Mouse (Mus musculus): ENCODE results near the gene Cbr4.

The Cbr4 gene

GRCm38 (mm10) chr8:61550006-61550748, 62.6 kb downstream of the Cbr4 start:
- no peak for DNase-seq (ENCODE audit: low read depth, low spot score)

GRCm38 (mm10) chr8:61552221-61552620, 64.7 kb downstream of the Cbr4 start:
- no peak for DNase-seq (ENCODE audit: low read depth, low spot score)

GRCm38 (mm10) chr8:61552755-61553402, 65.3 kb downstream of the Cbr4 start:
- DNase-seq (ENCODE audit: low read depth, low spot score): no peak

- no peak for DNase-seq (ENCODE audit: low read depth, low spot score)
Observed at GRCm38 (mm10) chr8:61555343-61555742, 67.8 kb downstream of the Cbr4 start.

GRCm38 (mm10) chr8:61556219-61556618, 68.7 kb downstream of the Cbr4 start:
- no peak for DNase-seq (ENCODE audit: low read depth, low spot score)

All from c-Kit-negative CD71-positive TER-119-positive erythroid progenitor cells, embryonic 14.5 days (primary cell).